Mouse (Mus musculus) ES-E14 (cell line): ENCODE results near the gene LTO1. TPM values are rescaled to one million over a fixed set of nuclear protein-coding genes. Genes with fewer than 3 reads are reported as not detected.

Experiments
- DNase-seq: peaks from one replicate; pipeline ENCODE4 v3.0.0-alpha.2; 2013; ENCODE audit warnings: low read depth, low spot score
- H3K27ac ChIP-seq: 2 replicates; pipeline ENCODE4 v1.5.1; 2012; ENCODE audit warnings: low read depth, mild to moderate bottlenecking, low read length, moderate library complexity, mixed read lengths; ENCODE audit not compliant: poor library complexity, insufficient read depth, severe bottlenecking
- H3K36me3 ChIP-seq: 2 replicates; pipeline ENCODE4 v1.6.1; 2012; ENCODE audit warnings: mild to moderate bottlenecking, low read length, moderate library complexity, mixed read lengths; ENCODE audit not compliant: control insufficient read depth, poor library complexity, insufficient read depth, severe bottlenecking
- H3K4me1 ChIP-seq, 2 experiments: fragments of 150-350 bp in 1 of 2; sonication (generic) in 1 of 2; 2 replicates each; pipeline ENCODE4 v1.6.1; 2012; ENCODE audit warnings: low read length in 2 of 2, mild to moderate bottlenecking in 1 of 2, mixed read lengths in 1 of 2; ENCODE audit not compliant: control insufficient read depth in 2 of 2, insufficient read depth in 2 of 2, poor library complexity in 1 of 2
- H3K4me3 ChIP-seq, 2 experiments: fragments of 150-350 bp in 1 of 2; sonication (generic) in 1 of 2; 2 replicates each; pipeline ENCODE4 v1.5.1; 2012; ENCODE audit warnings: low read length in 2 of 2, low read depth in 1 of 2, mild to moderate bottlenecking in 1 of 2, mixed read lengths in 1 of 2; ENCODE audit not compliant: insufficient read depth in 1 of 2, poor library complexity in 1 of 2, severe bottlenecking in 1 of 2
- H3K9ac ChIP-seq: 2 replicates; pipeline ENCODE4 v1.6.1; 2012; ENCODE audit warnings: low read depth, mild to moderate bottlenecking, low read length, mixed read lengths; ENCODE audit not compliant: poor library complexity, insufficient read depth, severe bottlenecking
- H3K9me3 ChIP-seq: fragments of 150-350 bp; sonication (generic); 2 replicates; pipeline ENCODE4 v1.6.1; 2012; ENCODE audit warnings: low read depth, mild to moderate bottlenecking, low read length; ENCODE audit not compliant: control insufficient read depth, insufficient read depth
- CHD2 ChIP-seq: IDR thresholded peaks from 2 replicates; pipeline ENCODE4 v1.6.1; 2014; ENCODE audit warnings: mild to moderate bottlenecking, low read depth, low read length, inconsistent platforms
- HCFC1 ChIP-seq: IDR thresholded peaks from 2 replicates; pipeline ENCODE4 v1.6.1; 2012; ENCODE audit warnings: low read length, inconsistent platforms, borderline replicate concordance; ENCODE audit not compliant: insufficient read depth
- MAFK ChIP-seq: IDR thresholded peaks from 2 replicates; pipeline ENCODE4 v1.6.1; 2014; ENCODE audit warnings: mild to moderate bottlenecking, low read depth, low read length, inconsistent platforms; ENCODE audit not compliant: insufficient read depth
- ZC3H11A ChIP-seq: IDR thresholded peaks from 2 replicates; pipeline ENCODE4 v1.6.1; 2012; ENCODE audit warnings: low read depth, mild to moderate bottlenecking, inconsistent platforms, low read length, borderline replicate concordance
- ZNF384 ChIP-seq: IDR thresholded peaks from 2 replicates; pipeline ENCODE4 v1.6.1; 2012; ENCODE audit warnings: low read depth, low read length, inconsistent platforms
- in situ Hi-C, 2 experiments: fragments of 600-800 bp; cut with MboI; formaldehyde crosslinking; loops; one replicate each; pipeline ENCODE4 v1.15.1; 2025; ENCODE audit warnings: low sequenced_read_pairs in 2 of 2, inconsistent platforms in 1 of 2; ENCODE audit not compliant: unreplicated experiment in 2 of 2
- total RNA-seq: library from RNA; depleted of rRNA; stranded (reverse); fragments of 300-350 nt; gene quantifications from 2 replicates; pipeline ENCODE4 v1.2.3, GENCODE M21; 2012

The LTO1 gene
- total RNA-seq, 1 experiment: 23.9 TPM

- H3K27ac ChIP-seq: no peak overlapping the region
- no peaks in the 10 kb centered on the region for H3K9me3 ChIP-seq
- H3K4me3 ChIP-seq: no peak overlapping the region
- TF ChIP-seq ZNF384: no peak
- TF ChIP-seq ZC3H11A: no peak
- TF ChIP-seq CHD2: no peak
- TF ChIP-seq HCFC1: no peak
- no peak for TF ChIP-seq MAFK
- peaks cover 57% of the 10 kb centered on the region for H3K36me3 ChIP-seq
- peaks cover 0 to 2% of the 10 kb centered on the region in 2 experiments; a peak in 3 of 4 replicates for H3K4me1 ChIP-seq
- in situ Hi-C loops: loop anchor here (5.0 to 10.0 kb wide), 3 partner anchors 179 to 309 kb away; no protein-coding TSS in a partner anchor
- H3K9ac ChIP-seq: no peak overlapping the region
- no peak for DNase-seq
Observed at GRCm38 (mm10) chr7:144935563-144935962, 20.7 kb downstream of the LTO1 start.

GRCm38 (mm10) chr7:144936311-144936880, 21.5 kb downstream of the LTO1 start:
- DNase-seq: no peak
- in situ Hi-C loops: loop anchor here (5.0 to 10.0 kb wide), 3 partner anchors 178 to 308 kb away; no protein-coding TSS in a partner anchor
- no peak overlapping the region for H3K4me3 ChIP-seq
- H3K4me1 ChIP-seq: peaks cover 0 to under 1% of the 10 kb centered on the region in 2 experiments; a peak in 3 of 4 replicates
- H3K9me3 ChIP-seq: no peaks in the 10 kb centered on the region
- H3K36me3 ChIP-seq: peaks cover 56% of the 10 kb centered on the region
- no peak overlapping the region for H3K9ac ChIP-seq
- no peak overlapping the region for H3K27ac ChIP-seq
- TF ChIP-seq CHD2: no peak

GRCm38 (mm10) chr7:144937490-144937889, 22.6 kb downstream of the LTO1 start:
- TF ChIP-seq ZC3H11A: peak; percentile 92
- no peak for TF ChIP-seq ZNF384
- peak; percentile 34; the same call in 1 of the 2 replicates for TF ChIP-seq HCFC1
- peak overlapping the region; percentile 76; the same call in 1 of the 2 replicates for H3K9ac ChIP-seq
- in situ Hi-C loops: loop anchor here (5.0 to 10.0 kb wide), 3 partner anchors 177 to 307 kb away; no protein-coding TSS in a partner anchor
- H3K27ac ChIP-seq: no peak overlapping the region
- DNase-seq: peak; percentile 75
- H3K4me3 ChIP-seq: peak overlapping the region; percentile 75 to 82; a peak in 3 of 4 replicates
- H3K36me3 ChIP-seq: peaks cover 52% of the 10 kb centered on the region
- no peaks in the 10 kb centered on the region; a peak in 2 of 4 replicates for H3K4me1 ChIP-seq
- no peaks in the 10 kb centered on the region for H3K9me3 ChIP-seq

GRCm38 (mm10) chr7:144937899-144938517, 23.1 kb downstream of the LTO1 start:
- in situ Hi-C loops: loop anchor here (5.0 to 10.0 kb wide), 3 partner anchors 177 to 307 kb away; no protein-coding TSS in a partner anchor
- H3K36me3 ChIP-seq: peaks cover 47% of the 10 kb centered on the region
- no peak overlapping the region for H3K27ac ChIP-seq
- DNase-seq: no peak
- no peaks in the 10 kb centered on the region for H3K9me3 ChIP-seq
- H3K9ac ChIP-seq: peak overlapping the region; percentile 76
- H3K4me3 ChIP-seq: peak overlapping the region; percentile 75 to 82
- H3K4me1 ChIP-seq: no peaks in the 10 kb centered on the region; a peak in 2 of 4 replicates
- no peak for TF ChIP-seq ZNF384
- TF ChIP-seq HCFC1: no peak
- TF ChIP-seq ZC3H11A: no peak
- TF ChIP-seq CHD2: no peak
- no peak for TF ChIP-seq MAFK
